Mouse (Mus musculus): ENCODE measurements around the gene Grk5. TPM values are rescaled to one million over a fixed set of nuclear protein-coding genes. Genes with fewer than 3 reads are reported as not detected.
"Not testable (repeated sequence)": the region's sequence is repeated elsewhere in the genome, so short reads cannot be mapped to it uniquely, and the experiment has no call there.

The Grk5 gene
- total RNA-seq (2021) = 10 to 100 TPM; 15.6 to 15.9 TPM

DNA sequence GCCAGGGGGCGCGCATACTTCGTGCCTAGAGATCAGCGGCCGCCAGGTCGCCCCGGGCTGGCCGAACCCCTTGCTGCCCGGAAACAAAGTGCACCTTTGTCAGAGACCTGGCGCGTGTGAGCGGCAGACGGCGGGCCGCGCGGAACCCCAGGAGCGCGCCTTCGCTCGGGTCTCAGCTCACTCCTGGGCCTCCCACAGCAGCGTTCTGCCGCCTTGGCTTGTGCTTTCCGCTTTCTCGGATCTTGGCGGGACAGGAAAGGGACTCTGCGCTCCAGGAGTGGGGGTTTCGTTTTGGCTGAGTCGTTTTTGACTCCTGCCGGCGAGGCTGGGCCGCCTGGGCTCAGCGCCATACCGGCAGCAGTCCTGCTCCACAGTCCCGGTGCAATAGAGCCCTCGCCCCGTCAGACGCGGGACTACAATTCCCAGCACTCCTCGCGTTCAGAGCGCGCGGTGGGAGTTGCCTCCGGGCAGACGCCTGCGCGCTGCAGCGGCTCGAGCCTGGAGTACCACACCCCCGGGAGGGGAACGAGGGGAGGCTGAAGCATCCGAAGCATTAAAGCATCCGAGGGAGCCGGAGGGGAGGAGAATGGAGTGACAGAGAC is at the start of gene Grk5:
Grk5 (plus strand) TSS at position 36 of the 602 bp plus-strand sequence.
- peak; percentile 90 to 93 for DNase-seq (ENCODE audit: low spot score in 2 of 2)
- intact Hi-C loops (cut with DNase I) = loop anchor here (2.0 kb wide), 1 partner anchor 195 kb away; no protein-coding TSS in a partner anchor

GRCm38 (mm10) chr19:60843324-60843723 is 46.2 kb upstream of the Grk5 start:
- no peak for DNase-seq (ENCODE audit: low spot score in 2 of 2)
- intact Hi-C loops (cut with DNase I) = no loop called here

- DNase-seq (ENCODE audit: low spot score in 2 of 2) = no peak
- intact Hi-C loops (cut with DNase I) = no loop called here
Measured at GRCm38 (mm10) chr19:60845731-60846130, 43.8 kb upstream of the Grk5 start.

DNA sequence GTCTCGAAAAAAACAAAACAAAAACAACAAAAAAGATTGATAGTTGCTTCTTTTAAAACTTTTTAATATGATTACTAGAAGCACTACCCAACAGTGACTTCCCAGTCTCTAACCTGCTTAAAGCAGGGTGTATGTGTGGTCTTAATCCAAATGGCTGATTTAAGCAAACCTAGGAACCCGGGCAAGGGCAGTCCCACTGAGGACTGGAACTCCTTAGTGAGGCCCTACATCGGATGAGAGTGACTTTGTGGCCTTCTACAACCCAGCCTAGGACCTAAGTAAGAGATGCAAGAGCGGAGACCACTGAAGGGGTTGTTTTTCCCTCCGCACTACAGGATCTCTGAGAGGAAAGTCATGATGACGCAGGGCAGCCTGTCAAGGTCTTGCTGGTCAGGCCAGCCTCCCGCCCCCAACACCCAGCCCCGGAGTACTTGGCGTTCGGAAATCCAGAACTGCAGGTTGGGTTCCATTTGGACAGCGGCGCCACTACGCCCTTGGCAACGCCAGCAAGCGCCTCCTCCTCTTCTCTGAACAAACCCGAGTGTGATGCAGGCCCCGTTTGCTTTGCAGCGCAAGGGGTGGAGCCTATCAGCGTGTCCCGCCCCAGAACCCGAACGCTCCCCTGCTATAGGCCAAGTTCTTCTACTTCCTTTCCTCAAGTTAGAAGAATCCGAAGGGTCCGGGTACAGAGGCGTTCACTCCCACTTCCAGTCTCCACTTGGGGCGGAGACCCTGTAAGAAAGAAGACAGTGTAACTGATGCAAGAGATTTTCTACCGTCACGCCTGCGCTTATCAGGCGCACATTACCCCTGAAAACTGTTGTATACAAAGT is 28.5 kb upstream of the Grk5 start, which contains the start of gene Sfxn4:
Sfxn4 (minus strand) TSS at position 612 of the 833 bp plus-strand sequence.
- peak; percentile 88 to 91 for DNase-seq (ENCODE audit: low spot score in 2 of 2)
- intact Hi-C loops (cut with DNase I) = loop anchor here (10.0 kb wide), 1 partner anchor 364 kb away; the partner anchor contains the start of gene Csf2ra

DNA sequence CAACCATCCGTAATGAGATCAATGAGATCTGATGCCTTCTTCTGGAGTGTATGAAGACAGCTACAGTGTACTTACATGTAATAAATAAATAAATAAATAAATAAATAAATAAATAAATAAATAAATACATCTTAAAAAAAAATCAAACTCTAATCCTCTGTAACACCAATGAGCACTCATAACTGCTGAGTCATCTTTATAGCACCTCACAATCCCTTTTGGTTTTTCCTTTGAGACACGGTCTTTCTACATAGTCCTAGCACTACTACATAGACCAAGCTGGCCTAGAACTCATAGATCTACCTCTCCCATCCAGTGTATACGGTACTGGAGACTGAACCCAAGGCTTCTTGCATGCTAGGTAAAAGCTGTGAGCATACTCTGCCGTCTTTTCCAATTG is 23.4 kb upstream of the Grk5 start:
- DNase-seq (ENCODE audit: low spot score in 2 of 2) = not testable (repeated sequence)
- intact Hi-C loops (cut with DNase I) = loop anchor here (10.0 kb wide), 1 partner anchor 359 kb away; the partner anchor contains the start of gene Csf2ra

DNA sequence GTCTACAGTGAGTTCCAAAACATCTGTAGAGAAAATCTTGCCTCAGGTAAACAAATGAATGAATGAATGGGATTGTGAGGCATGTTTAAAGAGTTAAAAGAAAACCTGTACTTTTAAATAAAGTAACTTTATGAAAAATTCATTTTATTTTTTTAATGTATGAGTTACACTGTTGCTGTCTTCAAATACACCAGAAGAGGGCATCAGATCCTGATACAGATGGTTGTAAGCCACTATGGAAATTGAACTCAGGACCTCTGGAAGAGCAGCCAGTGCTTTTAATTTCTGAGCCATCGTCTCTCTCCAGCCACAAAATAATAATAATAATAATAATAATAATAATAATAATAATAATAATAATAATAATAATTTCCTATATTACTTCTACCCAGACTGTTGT is 19.1 kb upstream of the Grk5 start:
- intact Hi-C loops (cut with DNase I) = no loop called here
- no peak for DNase-seq (ENCODE audit: low spot score in 2 of 2)

- no peak for DNase-seq (ENCODE audit: low spot score in 2 of 2)
- intact Hi-C loops (cut with DNase I) = no loop called here
Measured at GRCm38 (mm10) chr19:60871366-60871765, 18.2 kb upstream of the Grk5 start.

- intact Hi-C loops (cut with DNase I) = no loop called here
Measured at GRCm38 (mm10) chr19:60872272-60872671, 17.3 kb upstream of the Grk5 start.

GRCm38 (mm10) chr19:60873501-60873900 is 16.0 kb upstream of the Grk5 start:
- intact Hi-C loops (cut with DNase I) = no loop called here
- peak; percentile 9 to 15 for DNase-seq (ENCODE audit: low spot score in 2 of 2)

More at GRCm38 (mm10) chr19:60872272-60872671, 17.3 kb upstream of the Grk5 start:
- DNase-seq (ENCODE audit: low spot score in 2 of 2) = no peak

DNA sequence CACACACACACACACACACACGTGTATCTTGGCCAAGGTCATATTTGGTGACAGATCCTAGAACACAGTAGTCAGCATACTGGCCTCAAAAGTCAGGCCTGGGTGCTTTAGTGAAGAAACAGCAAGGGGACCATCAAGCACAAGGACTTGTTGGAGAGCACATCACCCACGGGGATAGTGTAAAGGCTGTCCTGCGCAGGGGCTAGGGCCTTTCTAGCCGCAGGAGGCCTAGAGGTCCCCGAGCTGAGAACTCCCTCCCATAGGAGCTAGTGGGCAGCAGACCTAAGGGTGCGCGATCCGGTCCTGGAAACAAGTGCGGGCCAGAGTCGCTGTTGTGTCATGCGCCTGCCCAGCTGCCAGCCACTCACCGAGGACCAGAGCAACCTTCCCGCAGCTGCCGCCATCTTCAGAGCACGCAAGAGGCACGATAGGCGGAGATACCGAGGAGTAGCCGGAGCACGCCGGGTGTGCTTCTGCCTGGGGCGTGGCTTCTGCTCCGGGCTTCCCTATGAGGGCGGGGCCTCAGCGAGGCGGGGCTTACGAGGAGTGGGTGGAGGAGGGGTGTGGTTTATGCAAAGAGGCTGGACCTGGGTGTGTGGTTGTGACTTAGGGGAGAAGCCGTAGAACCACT is 15.4 kb upstream of the Grk5 start, which contains the start of gene Prdx3:
Prdx3 (minus strand) TSS at position 493 of the 631 bp plus-strand sequence.
- intact Hi-C loops (cut with DNase I) = no loop called here
- peak; percentile 89 to 91 for DNase-seq (ENCODE audit: low spot score in 2 of 2)

GRCm38 (mm10) chr19:60883129-60883528 is 6.4 kb upstream of the Grk5 start:
- intact Hi-C loops (cut with DNase I) = no loop called here
- DNase-seq (ENCODE audit: low spot score in 2 of 2) = peak; percentile 15 to 25

- no peak for DNase-seq (ENCODE audit: low spot score in 2 of 2)
- intact Hi-C loops (cut with DNase I) = loop anchor here (2.0 kb wide), 1 partner anchor 197 kb away; no protein-coding TSS in a partner anchor
Measured at GRCm38 (mm10) chr19:60887637-60888036, 1.9 kb upstream of the Grk5 start.

GRCm38 (mm10) chr19:60889101-60889713 is 342 bp upstream of the Grk5 start:
- intact Hi-C loops (cut with DNase I) = loop anchor here (2.0 kb wide), 1 partner anchor 196 kb away; no protein-coding TSS in a partner anchor
- DNase-seq (ENCODE audit: low spot score in 2 of 2) = peak in 1 of 2 experiments; percentile 27

DNA sequence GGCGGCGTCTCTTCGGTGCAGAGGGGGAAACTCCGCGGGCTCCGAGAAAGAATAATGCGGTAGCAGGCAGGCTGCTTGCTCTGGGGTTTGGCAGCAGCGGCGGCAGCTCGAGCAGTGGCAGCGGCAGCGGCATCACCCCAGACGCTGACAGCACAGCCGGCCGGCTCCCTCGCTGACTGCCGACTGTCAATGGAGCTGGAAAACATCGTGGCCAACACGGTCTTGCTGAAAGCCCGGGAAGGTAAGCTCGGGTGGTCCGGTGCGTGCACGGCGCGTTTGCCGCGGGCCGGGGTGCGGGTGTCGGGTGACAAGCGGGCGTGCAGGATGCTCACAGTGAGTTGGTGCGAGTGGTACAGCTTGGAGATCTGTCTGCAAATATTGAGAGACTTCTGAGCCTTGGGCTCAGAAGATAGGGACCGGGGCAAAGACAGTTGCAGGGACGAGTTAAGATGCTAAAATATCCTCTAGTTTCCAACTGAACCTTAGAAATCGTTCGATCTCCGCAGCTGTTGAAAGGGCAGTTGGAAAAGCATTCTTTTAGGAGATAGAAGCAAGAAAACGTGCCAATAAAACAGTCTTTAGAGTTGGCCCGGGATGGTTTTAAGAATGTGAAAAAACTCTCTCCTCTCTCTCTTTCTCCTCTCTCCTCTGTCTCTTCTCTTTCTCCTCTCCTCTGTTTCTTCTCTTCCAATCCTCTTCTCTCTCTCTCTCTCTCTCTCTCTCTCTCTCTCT is 1.0 kb downstream of the Grk5 start:
- peak in 1 of 2 experiments; percentile 68 for DNase-seq (ENCODE audit: low spot score in 2 of 2)
- intact Hi-C loops (cut with DNase I) = no loop called here

DNA sequence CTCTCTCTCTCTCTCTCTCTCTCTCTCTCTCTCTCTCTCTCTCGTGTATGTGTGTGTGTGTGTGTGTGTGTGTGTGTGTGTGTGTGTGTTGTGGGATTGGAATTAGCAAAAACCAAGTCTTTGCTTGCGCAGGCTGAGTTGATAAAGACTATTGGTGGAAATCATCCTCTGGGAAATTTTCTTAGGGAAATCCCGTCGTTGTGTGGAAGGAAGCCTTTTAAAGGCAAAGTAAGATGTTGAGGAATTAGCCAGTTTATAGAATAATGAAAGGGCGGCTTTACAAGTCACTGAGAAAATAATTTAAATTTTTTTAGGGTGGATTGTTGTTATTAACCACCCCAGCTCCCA is 1.5 kb downstream of the Grk5 start:
- intact Hi-C loops (cut with DNase I) = no loop called here
- no peak for DNase-seq (ENCODE audit: low spot score in 2 of 2)

DNA sequence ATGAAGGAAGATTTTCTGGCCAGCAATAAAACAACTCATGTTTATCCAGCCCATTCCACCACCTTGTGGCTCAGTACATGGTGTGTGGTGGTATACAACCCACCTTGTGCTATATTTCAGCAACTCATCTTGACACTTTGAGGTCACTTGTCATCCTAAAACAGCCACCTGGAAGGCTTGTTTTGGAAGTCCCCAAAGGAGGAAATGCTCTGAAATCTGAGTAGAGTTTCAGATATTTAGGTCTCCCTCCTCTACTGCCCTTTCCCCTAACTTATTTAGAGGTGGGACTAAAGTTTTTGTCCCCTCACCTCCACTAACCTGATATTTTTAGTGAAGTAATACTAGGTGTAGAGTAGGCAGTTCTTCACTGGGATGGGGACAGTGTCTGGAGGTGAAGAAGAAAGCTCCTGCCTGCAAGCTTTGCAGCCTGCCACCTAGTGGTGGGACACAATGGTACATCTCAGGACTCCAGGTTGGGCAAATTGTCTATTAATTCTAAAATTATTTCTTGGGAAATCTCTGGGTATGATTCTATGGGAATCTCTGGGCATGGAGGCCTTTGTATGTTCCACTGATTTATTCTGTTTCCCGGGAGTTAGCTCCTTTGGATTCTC is 2.5 kb downstream of the Grk5 start:
- intact Hi-C loops (cut with DNase I) = no loop called here
- peak; percentile 27 to 33 for DNase-seq (ENCODE audit: low spot score in 2 of 2)

DNA sequence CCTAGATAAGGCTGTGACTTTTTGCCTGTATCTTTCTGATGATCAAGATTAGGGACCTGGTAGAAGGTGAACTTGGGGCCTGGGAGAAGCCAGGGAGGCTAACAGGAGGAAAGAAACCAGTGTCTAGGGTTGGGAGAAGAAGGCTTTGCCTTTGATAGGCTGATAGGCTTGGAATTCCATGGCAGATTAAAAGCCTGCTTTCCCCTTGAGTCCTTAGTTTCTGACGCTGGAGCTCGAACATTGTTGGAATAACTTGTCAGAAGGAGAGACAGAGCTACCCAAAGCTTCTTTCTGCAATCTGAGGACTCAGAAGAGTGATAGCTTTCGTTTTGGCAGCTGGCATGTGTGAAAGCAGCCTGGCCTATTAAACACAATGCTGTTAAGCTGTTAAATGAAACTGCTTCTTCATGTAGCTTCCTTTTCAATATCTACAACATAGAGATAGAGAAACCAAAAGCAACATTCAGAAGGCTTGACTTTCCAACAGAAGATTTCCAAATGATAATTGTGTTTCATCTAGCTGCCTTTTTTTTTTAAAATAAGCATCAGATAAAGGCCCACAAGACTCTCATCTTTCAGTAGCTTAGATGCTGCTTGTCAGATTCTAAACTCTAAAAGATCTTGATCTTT is 5.8 kb downstream of the Grk5 start:
- no peak for DNase-seq (ENCODE audit: low spot score in 2 of 2)
- intact Hi-C loops (cut with DNase I) = no loop called here

DNA sequence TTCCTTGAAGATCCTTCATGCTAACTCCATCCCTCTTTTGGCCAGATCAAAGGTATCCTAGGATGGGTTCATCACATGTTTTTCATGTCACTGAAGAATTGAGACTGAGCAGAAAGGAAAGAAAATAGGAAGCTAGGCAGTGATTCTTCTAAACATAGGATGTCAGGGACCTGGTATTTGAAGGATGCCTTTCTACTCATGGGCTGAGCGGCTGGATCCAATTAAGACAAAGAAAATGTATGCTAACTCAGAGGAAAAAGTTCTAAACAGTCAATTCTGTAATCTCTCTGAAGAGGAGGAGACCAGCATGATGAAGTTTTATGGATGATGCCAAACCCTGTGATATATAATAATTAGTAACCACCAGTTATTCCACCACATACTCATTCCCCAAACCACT is 13.6 kb downstream of the Grk5 start:
- DNase-seq (ENCODE audit: low spot score in 2 of 2) = no peak
- intact Hi-C loops (cut with DNase I) = no loop called here

Data from left cerebral cortex, postnatal 36 days (tissue).